Mouse (Mus musculus) stomach, postnatal 0 days (tissue): ENCODE results near the gene Slit3. TPM values are rescaled to one million over a fixed set of nuclear protein-coding genes. Genes with fewer than 3 reads are reported as not detected.

Experiments
- ATAC-seq: fragments of 200-750 bp; cut with Nextera tagmentation; 2 replicates; pipeline ENCODE4 v1.8.0; 2017; ENCODE audit not compliant: low FRiP score, low TSS enrichment
- DNase-seq: peaks from one replicate; pipeline ENCODE4 v3.0.0-alpha.2; 2016; ENCODE audit warnings: low spot score
- H3K27ac ChIP-seq: fragments of 300-500 bp; sonication (generic); replicated peaks from 2 replicates; pipeline ENCODE4 v1.5.1; 2014; ENCODE audit warnings: mild to moderate bottlenecking, control low read depth
- H3K27me3 ChIP-seq: fragments of 300-500 bp; sonication (generic); 2 replicates; pipeline ENCODE4 v1.6.1; 2014; ENCODE audit warnings: low read length; ENCODE audit not compliant: control insufficient read depth, insufficient read depth
- H3K36me3 ChIP-seq: fragments of 300-500 bp; sonication (generic); 2 replicates; pipeline ENCODE4 v1.6.1; 2014; ENCODE audit warnings: low read length, mixed read lengths; ENCODE audit not compliant: control insufficient read depth, insufficient read depth
- H3K4me1 ChIP-seq: fragments of 300-500 bp; sonication (generic); replicated peaks from 2 replicates; pipeline ENCODE4 v1.6.1; 2014; ENCODE audit warnings: antibody characterized with exemption; ENCODE audit not compliant: control insufficient read depth, insufficient read depth
- H3K4me2 ChIP-seq: fragments of 300-500 bp; sonication (generic); replicated peaks from 2 replicates; pipeline ENCODE4 v1.6.1; 2014; ENCODE audit warnings: low read depth, mild to moderate bottlenecking, control low read depth, moderate library complexity
- H3K4me3 ChIP-seq: fragments of 300-500 bp; sonication (generic); 2 replicates; pipeline ENCODE4 v1.5.1; 2014; ENCODE audit warnings: low read depth, low read length, control low read depth
- H3K9ac ChIP-seq: fragments of 300-500 bp; sonication (generic); 2 replicates; pipeline ENCODE4 v1.6.1; 2014; ENCODE audit warnings: mild to moderate bottlenecking, low read length, control low read depth, mixed read lengths
- H3K9me3 ChIP-seq: fragments of 300-500 bp; sonication (generic); 2 replicates; pipeline ENCODE4 v1.6.1; 2016; ENCODE audit warnings: low read length; ENCODE audit not compliant: control insufficient read depth
- CTCF ChIP-seq: IDR thresholded peaks from 2 replicates; pipeline ENCODE4 v1.5.1; 2016; ENCODE audit warnings: antibody characterized with exemption, low read depth, mild to moderate bottlenecking, moderate library complexity
- EP300 ChIP-seq: optimal IDR thresholded peaks from 2 replicates; pipeline ENCODE3; 2016; ENCODE audit warnings: antibody characterized with exemption
- WGBS: fragments of 180-500 bp; shearing (Covaris S2); extraction: QIAGEN DNeasy Blood & Tissue Kit; methylation state at CpG from one replicate; pipeline ENCODE4 v1.1.7; 2014; 5-methylcytosine and 5-hydroxymethylcytosine counted together
- polyA plus RNA-seq: library from polyadenylated mRNA; unstranded; fragments of >200 nt; fragmentation: Nextera tagmentation; extraction: Ambion mirVana; gene quantifications from 2 replicates; pipeline ENCODE4 v1.2.1, GENCODE M21; 2015

The Slit3 gene
- polyA plus RNA-seq, 1 experiment from 2014 or later: 8.1 TPM

DNA sequence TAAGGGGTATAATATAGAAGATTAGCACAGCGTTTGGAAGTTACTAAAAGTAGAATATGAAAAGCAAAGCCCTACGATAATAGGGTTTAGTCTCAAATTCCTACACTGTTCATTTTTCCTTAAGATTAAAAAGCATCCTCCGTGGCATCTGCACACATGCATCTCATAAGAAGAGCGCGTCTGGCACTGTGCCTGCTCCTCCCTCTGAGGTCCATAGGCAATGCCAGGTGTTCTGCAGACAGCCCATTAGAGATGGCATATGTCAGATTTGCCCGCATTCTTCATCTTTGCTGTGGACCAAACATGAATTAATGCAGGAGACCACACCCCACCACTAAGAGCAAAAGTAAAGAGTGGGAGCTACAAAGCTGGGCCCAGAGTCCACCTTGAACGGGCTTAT lies 462.6 kb downstream of the Slit3 start:
- WGBS: 86% methylated on average over 7 of the region's 7 CpGs
- Histone ChIP-seq H3K4me1 (0 out of 2 replicates have a peak, but pooled peaks cover 3% of the 10 kb centered on the region), H3K9ac (no peak overlapping the region), H3K27ac (no peak overlapping the region), H3K4me2 (no peak overlapping the region), H3K36me3 (no peaks in the 10 kb centered on the region), H3K27me3 (no peaks in the 10 kb centered on the region), H3K9me3 (no peaks in the 10 kb centered on the region), H3K4me3 (no peak overlapping the region)
- no peak for ATAC-seq
- TF ChIP-seq CTCF (no peak), EP300 (no peak)
- no peak for DNase-seq

DNA sequence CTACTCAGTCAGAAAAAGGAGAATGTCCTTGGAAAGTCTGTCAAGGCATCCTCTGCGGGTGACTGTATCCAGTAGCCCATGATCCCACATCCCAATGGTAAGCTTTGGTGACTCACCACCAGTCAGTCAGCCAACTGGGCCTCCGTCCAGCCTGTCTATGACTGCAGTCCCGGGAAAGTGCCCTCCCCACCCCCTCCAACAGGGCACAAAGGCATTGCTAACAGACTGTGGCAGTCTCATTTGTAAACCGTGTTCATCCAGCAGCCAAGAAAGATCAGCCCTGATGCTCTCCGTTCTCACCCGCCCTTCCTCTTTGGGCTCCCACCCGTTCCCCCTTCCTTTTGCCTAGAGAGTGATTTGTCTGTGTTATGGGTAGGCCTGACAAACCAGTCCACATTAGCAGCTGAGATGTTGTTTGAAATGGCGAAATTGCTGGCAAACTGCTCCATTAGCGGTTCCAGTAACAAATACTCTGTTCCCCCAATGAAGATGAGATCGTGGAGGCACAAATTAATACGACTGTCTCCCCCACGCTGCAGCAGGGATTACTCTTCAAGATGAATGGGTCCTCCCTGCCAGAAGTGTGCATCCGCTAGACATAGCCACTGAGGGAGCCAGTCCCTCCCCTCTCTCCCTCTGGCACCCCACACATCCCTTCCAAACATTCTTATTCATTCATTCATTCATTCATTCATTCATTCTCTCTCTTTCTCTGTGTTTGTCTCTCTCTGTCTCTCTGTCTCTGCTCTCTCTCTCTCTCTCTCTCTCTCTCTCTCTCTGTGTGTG lies 466.3 kb downstream of the Slit3 start:
- WGBS: 45% methylated on average over 13 of the region's 13 CpGs
- DNase-seq: peak; percentile 55
- Histone ChIP-seq H3K9ac (no peak overlapping the region), H3K4me2 (no peak overlapping the region), H3K36me3 (no peaks in the 10 kb centered on the region), H3K27me3 (no peaks in the 10 kb centered on the region), H3K27ac (no peak overlapping the region), H3K9me3 (no peaks in the 10 kb centered on the region), H3K4me3 (no peak overlapping the region), H3K4me1 (0 out of 2 replicates have a peak, but pooled peaks cover 3% of the 10 kb centered on the region)
- ATAC-seq: peak; percentile 59; the same call in 1 of the 2 replicates
- TF ChIP-seq EP300 (no peak), CTCF (no peak)

GRCm38 (mm10) chr11:35589892-35590291 lies 468.9 kb downstream of the Slit3 start:
- Histone ChIP-seq H3K9me3 (no peaks in the 10 kb centered on the region), H3K27me3 (no peaks in the 10 kb centered on the region), H3K36me3 (no peaks in the 10 kb centered on the region), H3K9ac (no peak overlapping the region), H3K4me3 (no peak overlapping the region), H3K27ac (no peak overlapping the region), H3K4me2 (no peak overlapping the region), H3K4me1 (0 out of 2 replicates have a peak, but pooled peaks cover 3% of the 10 kb centered on the region)
- ATAC-seq: no peak
- no peak for TF ChIP-seq CTCF
- TF ChIP-seq EP300: no peak
- no peak for DNase-seq
- WGBS: 87% methylated on average over 7 of the region's 7 CpGs

DNA sequence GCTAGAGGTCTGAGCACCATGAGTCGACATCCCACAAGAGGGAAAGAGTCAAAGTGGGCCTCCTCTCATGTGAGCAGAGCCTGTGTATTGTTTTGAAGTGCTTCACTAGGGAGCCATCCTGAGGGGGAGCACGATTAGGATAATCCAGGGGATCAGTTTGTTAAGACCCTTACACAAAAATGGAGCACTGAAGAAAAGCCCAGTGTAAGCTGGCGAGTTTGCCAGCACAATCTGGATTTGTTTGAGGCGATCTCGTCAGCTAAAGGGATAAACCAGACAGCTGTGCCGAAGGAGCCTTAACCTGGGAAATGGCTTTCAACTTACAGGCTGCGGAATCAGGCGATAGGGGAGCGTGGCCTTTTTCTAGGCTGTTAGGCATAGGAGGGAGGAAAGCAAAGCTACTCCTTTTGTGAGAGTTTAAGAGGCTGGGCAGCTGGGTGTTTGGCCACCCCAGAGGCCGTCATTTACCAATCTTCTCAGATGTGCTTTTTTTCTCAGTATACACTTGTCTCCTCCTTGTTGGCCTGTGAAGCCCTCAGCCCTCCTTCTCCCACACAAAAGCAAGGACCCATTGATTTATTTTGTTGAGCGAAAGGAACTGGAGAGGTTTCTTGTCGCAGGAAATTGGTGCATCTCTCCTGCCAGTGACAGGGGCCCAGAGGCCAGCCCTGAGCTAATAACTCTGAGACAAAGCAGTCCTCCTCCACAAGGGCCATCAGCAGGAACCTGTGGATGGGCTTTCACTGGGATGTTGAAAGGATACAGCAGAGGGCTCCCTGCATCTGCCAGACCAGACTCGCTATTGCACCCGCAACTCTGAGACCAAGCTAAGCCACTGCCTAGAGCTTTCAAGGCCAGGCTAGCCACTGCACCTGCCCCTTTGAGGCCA lies 472.4 kb downstream of the Slit3 start:
- ATAC-seq: no peak
- DNase-seq: no peak
- 63% methylated on average over 14 of the region's 14 CpGs for WGBS
- H3K4me2 ChIP-seq: no peak overlapping the region
- no peaks in the 10 kb centered on the region for H3K4me1 ChIP-seq
- TF ChIP-seq EP300 (no peak), CTCF (no peak)
- H3K27me3 ChIP-seq: no peaks in the 10 kb centered on the region
- H3K9ac ChIP-seq: no peak overlapping the region
- H3K4me3 ChIP-seq: no peak overlapping the region
- no peak overlapping the region for H3K27ac ChIP-seq
- H3K36me3 ChIP-seq: no peaks in the 10 kb centered on the region
- H3K9me3 ChIP-seq: no peaks in the 10 kb centered on the region

DNA sequence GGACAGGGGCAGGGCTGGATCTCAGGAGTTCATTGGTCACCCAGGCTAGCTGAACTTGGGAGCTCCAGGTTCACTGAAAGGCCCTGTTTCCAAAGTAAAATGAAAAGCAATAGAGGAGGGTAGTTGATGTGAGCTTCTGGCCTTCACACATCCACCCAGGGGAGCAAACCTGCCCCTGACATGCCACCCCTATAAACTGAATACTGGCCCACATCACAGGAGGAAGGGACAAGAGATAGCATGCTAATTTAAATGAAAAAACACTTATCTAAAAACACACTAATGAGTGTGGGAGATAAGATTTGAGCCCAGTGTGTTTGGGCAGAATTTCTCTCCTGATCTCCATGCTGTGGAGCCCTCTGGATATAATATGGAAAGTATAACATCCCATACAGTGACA lies 475.0 kb downstream of the Slit3 start:
- H3K4me1 ChIP-seq: no peaks in the 10 kb centered on the region
- DNase-seq (no peak), ATAC-seq (no peak)
- no peak for TF ChIP-seq EP300
- TF ChIP-seq CTCF: no peak
- no peaks in the 10 kb centered on the region for H3K36me3 ChIP-seq
- no peak overlapping the region for H3K9ac ChIP-seq
- H3K9me3 ChIP-seq: no peaks in the 10 kb centered on the region
- no peak overlapping the region for H3K27ac ChIP-seq
- no peak overlapping the region for H3K4me2 ChIP-seq
- no peaks in the 10 kb centered on the region for H3K27me3 ChIP-seq
- no peak overlapping the region for H3K4me3 ChIP-seq
